In the genomic region with DNA sequence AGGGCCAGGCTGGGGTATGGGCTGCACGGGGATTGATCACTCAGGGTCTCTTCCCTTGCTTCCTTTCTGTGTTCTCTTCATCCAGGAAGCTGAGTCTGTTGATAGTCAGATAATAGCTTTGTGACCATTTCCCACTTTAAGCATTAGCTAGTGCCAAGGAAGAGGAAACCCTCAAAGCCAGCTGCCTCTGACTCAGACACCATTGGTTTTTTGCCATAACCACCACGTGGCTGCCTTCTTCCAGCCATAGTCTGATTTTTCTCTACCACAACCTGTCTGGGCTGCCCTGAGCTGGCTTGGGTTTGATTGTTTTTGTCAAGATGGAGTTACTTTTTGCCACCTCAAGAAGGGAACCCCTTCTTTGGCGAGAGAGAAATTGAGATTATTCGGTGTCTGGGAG, we compare ENCODE assay signal across 16 mouse cellular contexts. TPM values are rescaled to one million over a fixed set of nuclear protein-coding genes. Genes with fewer than 3 reads are reported as not detected.
DNase-seq lines count a peak whose midpoint lies in the region; ATAC-seq lines count a peak whose summit lies in the region.
"Had no signal": no experiment of that assay in that cellular context is flagged by ENCODE, and none has a peak within 500 bp of the region (broad histone marks: within the 10 kb centered on the region; RNA-seq: fewer than 3 reads in every experiment).

No protein-coding gene starts in this region.

- DNase-seq in layer of hippocampus, adult 11-12 months (ENCODE audit: low spot score) = peak; percentile 42
- DNase-seq in layer of hippocampus, adult 9-10 months (ENCODE audit: low spot score) = no peak
- peak; percentile 34 for DNase-seq in NIH3T3 (ENCODE audit: low read depth)
- peak; percentile 60 to 71 for DNase-seq in cerebellum, postnatal 25 days
- peak; percentile 48 for DNase-seq in natural killer cell, adult 2 months (ENCODE audit: low spot score in 2 of 2)
- DNase-seq: kidney, adult 18-20 months; right cerebral cortex, postnatal 4 days; thymus, postnatal 36 days had no signal

- WGBS in neural tube, embryonic 15.5 days = 90% methylated on average over 4 of the region's 4 CpGs
- 86% methylated on average over 4 of the region's 4 CpGs for WGBS in midbrain, embryonic 13.5 days

- H3K4me3 ChIP-seq in neural tube, embryonic 15.5 days (replicated peaks) = no peak overlapping the region
- no peak overlapping the region for H3K4me3 ChIP-seq in midbrain, embryonic 13.5 days (replicated peaks)
- H3K4me3 ChIP-seq: erythroblast, embryonic 14.5 days; limb, embryonic 15.5 days; lung, embryonic 15.5 days; midbrain, embryonic 12.5 days; neural tube, embryonic 13.5 days had no signal

- ATAC-seq in neural tube, embryonic 15.5 days (ENCODE audit: low FRiP score) = no peak
- no peak for ATAC-seq in midbrain, embryonic 13.5 days

- no peak overlapping the region for H3K4me2 ChIP-seq in neural tube, embryonic 15.5 days
- no peak overlapping the region for H3K4me2 ChIP-seq in midbrain, embryonic 13.5 days (replicated peaks)
- H3K4me2 ChIP-seq: hindbrain, embryonic 14.5 days; limb, embryonic 15.5 days; lung, embryonic 15.5 days; midbrain, embryonic 12.5 days; neural tube, embryonic 13.5 days had no signal

- H3K9me3 ChIP-seq in neural tube, embryonic 15.5 days (replicated peaks) = no peaks in the 10 kb centered on the region
- H3K9me3 ChIP-seq in midbrain, embryonic 13.5 days = no peaks in the 10 kb centered on the region
- H3K9me3 ChIP-seq: limb, embryonic 15.5 days; lung, embryonic 15.5 days; midbrain, embryonic 12.5 days; neural tube, embryonic 13.5 days had no signal

- no peaks in the 10 kb centered on the region for H3K36me3 ChIP-seq in neural tube, embryonic 15.5 days
- H3K36me3 ChIP-seq in midbrain, embryonic 13.5 days = no peaks in the 10 kb centered on the region
- H3K36me3 ChIP-seq: limb, embryonic 15.5 days; lung, embryonic 15.5 days; midbrain, embryonic 12.5 days; neural tube, embryonic 13.5 days had no signal

- H3K4me1 ChIP-seq in neural tube, embryonic 15.5 days = 0 out of 2 replicates have a peak, but pooled peaks cover 11% of the 10 kb centered on the region
- H3K4me1 ChIP-seq in midbrain, embryonic 13.5 days (replicated peaks) = peaks cover 4% of the 10 kb centered on the region; the same call in 1 of the 2 replicates
- H3K4me1 ChIP-seq: limb, embryonic 15.5 days; lung, embryonic 15.5 days; neural tube, embryonic 13.5 days had no signal

- H3K9ac ChIP-seq in neural tube, embryonic 15.5 days (replicated peaks) = no peak overlapping the region
- no peak overlapping the region for H3K9ac ChIP-seq in midbrain, embryonic 13.5 days (replicated peaks)
- H3K9ac ChIP-seq: hindbrain, embryonic 14.5 days; limb, embryonic 15.5 days; lung, embryonic 15.5 days; midbrain, embryonic 12.5 days; neural tube, embryonic 13.5 days had no signal

- no peaks in the 10 kb centered on the region for H3K27me3 ChIP-seq in neural tube, embryonic 15.5 days (replicated peaks)
- H3K27me3 ChIP-seq in midbrain, embryonic 13.5 days = no peaks in the 10 kb centered on the region
- H3K27me3 ChIP-seq: limb, embryonic 15.5 days; lung, embryonic 15.5 days; midbrain, embryonic 12.5 days; neural tube, embryonic 13.5 days had no signal

- no peak overlapping the region for H3K27ac ChIP-seq in neural tube, embryonic 15.5 days (replicated peaks)
- H3K27ac ChIP-seq in midbrain, embryonic 13.5 days = no peak overlapping the region
- H3K27ac ChIP-seq: hindbrain, embryonic 14.5 days; limb, embryonic 15.5 days; lung, embryonic 15.5 days; midbrain, embryonic 12.5 days; neural tube, embryonic 13.5 days had no signal

RNA-seq across cellular contexts. Expression of a gene that starts 41.0 kb away (rescaled TPM):
- polyA plus RNA-seq in neural tube, embryonic 15.5 days (2015; fragmentation: Nextera tagmentation; extraction: Ambion mirVana) = 134 and 150 TPM in 2 replicates
- 44.8 and 46.4 TPM in 2 replicates for polyA plus RNA-seq in midbrain, embryonic 13.5 days (2015; fragmentation: Nextera tagmentation; extraction: Ambion mirVana)
- polyA plus RNA-seq: erythroblast, embryonic 14.5 days had no signal
